Mouse (Mus musculus) adipocyte (in vitro differentiated cells): ENCODE results near the gene Fat3.

ENCODE experiments used
- DNase-seq: peaks from one replicate; pipeline ENCODE4 v3.0.0-alpha.2; 2016; ENCODE audit warnings: low spot score

The Fat3 gene

DNA sequence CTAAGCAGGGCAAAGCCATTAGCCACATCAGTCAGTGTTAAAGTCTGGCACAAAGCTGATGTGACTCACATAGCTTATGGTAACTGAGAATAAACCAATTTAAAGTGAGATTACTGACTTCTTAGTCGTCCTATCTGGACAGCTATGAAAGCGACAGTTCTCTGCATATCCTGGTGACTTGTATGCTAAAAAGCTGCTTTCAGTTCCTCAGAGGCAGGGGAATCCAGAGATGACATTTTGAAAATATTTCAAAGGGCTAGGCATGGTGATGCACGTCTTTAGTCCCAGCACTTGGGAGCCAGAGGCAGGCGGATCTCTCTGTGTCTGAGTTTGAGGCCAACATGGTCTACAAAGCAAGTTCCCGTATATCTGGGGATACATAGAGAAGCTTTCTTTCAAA is 272.2 kb downstream of the Fat3 start:
- no peak for DNase-seq

GRCm38 (mm10) chr9:16227398-16227797 is 273.7 kb downstream of the Fat3 start:
- DNase-seq = no peak

GRCm38 (mm10) chr9:16226545-16226944 is 274.5 kb downstream of the Fat3 start:
- no peak for DNase-seq

DNA sequence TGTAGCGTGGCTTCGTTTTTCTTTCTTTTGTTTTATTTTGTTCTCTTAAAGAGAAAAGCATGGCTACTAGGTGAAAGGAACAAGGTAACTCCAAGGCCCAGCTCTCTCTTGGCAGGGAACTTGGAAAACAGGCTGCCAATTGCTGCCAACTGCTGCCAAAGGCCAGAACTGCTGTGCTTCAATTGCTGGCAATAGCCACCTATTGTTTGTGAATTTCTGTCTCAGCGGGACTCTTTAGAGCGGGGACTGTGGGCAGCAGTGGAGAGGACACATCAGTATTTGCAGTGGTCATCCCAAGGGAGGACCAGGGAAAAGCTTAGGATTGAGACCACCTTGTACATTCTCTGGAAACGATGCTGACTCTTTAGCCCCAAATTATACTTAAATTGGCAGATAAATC is 279.2 kb downstream of the Fat3 start:
- DNase-seq = peak; percentile 72

DNA sequence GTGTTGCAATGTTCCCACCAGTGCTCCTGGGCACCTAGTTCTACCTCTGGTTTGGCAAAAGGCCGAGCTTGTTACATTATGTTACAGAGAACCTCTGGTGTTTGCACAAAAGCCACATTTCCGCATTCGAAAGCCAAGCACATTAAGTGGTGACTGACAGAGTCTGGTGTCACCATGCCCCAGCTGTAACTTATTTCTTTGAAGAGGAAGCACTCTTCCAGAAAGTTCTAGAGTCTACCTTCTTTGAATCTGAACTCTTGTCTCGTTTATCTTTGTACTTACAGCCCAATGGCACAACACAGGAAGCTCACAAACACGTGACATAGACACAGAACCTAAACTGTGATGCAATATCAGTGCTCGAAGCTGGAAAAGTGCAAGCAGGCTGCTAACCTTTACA is 284.9 kb downstream of the Fat3 start:
- DNase-seq = no peak

DNA sequence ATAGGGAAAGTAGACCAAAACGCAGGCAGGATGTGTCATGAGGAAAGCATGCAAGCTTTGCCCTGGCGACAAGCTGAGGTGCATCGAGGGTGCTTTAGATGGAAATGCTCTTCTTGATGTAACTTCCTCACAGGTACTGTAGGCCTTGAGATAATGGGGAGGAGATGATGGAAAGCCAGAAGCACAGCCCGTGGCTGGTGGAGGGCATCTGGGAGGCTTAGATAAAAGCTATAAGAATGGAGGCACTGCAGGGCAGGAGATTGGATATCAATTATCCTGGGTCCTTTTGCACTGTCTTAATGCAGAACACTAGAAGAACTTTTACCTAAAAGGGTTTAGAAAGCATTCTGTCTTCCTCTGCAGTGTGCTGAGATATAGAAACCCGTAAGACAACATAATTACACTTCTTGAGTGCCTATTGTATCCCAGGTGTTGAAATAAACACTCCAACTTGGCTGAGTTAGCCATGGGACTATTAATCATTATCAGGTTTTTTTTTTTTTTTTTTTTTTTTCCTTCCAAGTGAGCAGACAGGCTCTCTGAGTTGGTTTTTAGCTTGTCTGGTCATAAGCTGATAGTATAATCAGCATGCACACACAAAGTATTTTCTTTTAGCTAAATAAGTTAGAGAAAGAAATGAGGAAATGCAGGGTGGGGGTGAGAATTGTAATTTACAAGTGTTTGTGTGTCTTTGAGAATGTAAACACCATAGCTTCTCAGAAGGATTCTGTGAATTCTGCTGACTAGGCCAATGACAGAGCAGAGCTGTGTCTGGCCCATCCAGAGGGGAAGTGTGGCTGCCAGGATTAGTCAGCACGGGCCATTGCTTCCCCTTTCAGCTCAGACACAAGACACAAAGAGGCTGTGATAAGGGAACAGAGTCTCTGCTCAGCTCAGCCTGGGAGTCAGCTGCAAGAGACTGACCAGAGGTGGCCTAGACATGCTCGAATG is 286.1 kb downstream of the Fat3 start:
- DNase-seq = no peak

GRCm38 (mm10) chr9:16213324-16213723 is 287.8 kb downstream of the Fat3 start:
- DNase-seq = no peak

DNA sequence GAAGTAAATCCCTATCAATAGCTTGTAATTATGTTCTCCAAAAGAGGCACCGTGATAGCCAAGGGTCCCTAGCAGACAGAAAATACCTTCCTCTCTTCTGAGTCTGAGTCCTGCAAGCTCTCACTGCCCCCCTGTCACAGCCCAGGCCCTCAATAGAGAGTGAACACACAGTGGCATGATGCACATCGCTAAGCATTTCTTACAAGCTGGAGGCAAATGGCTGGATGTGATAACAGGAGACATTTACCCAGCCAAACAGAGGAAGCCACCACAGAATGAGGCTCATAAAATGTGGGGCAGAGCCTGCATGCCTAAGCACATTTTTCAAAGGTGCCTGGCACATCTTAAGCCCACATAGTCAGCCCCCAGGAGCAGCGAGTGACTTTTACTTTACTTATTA is 288.5 kb downstream of the Fat3 start:
- no peak for DNase-seq

- DNase-seq = no peak
Observed at GRCm38 (mm10) chr9:16212163-16212562, 288.9 kb downstream of the Fat3 start.

GRCm38 (mm10) chr9:16211468-16211867 is 289.6 kb downstream of the Fat3 start:
- DNase-seq = no peak

- DNase-seq = no peak
Observed at GRCm38 (mm10) chr9:16202296-16202695, 298.8 kb downstream of the Fat3 start.

GRCm38 (mm10) chr9:16200948-16201347 is 300.1 kb downstream of the Fat3 start:
- no peak for DNase-seq

GRCm38 (mm10) chr9:16186461-16186860 is 314.6 kb downstream of the Fat3 start:
- DNase-seq = no peak

GRCm38 (mm10) chr9:16169238-16169637 is 331.8 kb downstream of the Fat3 start:
- no peak for DNase-seq

GRCm38 (mm10) chr9:16168051-16168450 is 333.0 kb downstream of the Fat3 start:
- DNase-seq = peak; percentile 3

- no peak for DNase-seq
Observed at GRCm38 (mm10) chr9:16159366-16159765, 341.7 kb downstream of the Fat3 start.

DNA sequence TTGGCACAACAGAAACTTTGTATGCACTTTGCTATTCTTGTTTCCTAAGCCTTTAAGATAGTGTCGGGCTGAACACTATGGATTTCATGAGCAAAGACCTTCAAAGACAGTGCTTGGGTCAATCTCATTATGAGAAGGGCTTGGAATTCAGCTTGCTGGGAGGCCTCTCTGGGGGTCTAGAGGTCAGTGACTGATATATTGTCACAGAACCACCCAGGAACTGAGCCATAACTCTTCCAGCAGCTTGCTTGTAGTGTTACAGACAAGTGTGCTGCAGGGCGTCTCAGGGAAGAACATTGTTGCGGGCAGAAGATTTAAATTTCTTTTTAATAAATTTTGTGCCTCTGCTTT is 347.5 kb downstream of the Fat3 start:
- DNase-seq = no peak

DNA sequence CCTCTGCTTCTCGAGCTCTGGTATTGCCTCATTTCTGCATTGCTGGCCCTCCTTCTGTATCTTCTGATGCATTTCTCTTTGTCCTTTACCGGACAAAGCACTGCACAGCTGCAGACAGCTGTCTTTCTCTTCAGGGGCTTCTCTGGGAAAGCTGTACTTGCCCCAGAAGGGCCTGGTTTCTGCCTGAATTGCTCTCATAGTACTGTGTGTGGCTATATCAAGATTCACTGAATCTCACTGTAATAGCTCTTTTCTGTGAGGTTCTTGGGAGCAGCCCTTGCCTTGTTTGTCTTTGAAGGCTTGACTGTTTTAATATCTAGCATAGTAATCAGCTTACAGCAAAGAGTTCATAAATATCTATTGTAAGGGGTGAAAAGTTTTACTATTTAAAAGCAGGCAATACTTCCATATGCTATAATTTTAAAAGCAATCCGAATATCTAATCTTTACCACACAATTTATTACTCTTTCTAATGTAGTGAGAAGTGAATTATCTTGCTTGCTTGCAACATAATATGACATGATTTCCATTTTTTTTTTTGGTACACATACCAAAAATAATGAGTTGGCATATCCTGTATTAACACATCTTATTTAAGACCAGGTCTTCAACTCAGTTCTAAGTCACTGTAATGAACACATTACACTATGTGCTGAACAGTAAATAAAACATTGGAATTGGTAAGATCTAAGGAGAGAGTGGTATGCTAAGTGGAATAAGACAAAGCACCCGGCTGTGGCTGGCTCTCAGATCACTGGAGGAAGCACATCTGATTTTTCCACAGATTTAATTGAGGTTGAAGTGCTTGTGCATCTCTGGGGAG is 348.1 kb downstream of the Fat3 start:
- DNase-seq = no peak

GRCm38 (mm10) chr9:16150046-16150445 is 351.0 kb downstream of the Fat3 start:
- DNase-seq = no peak

DNA sequence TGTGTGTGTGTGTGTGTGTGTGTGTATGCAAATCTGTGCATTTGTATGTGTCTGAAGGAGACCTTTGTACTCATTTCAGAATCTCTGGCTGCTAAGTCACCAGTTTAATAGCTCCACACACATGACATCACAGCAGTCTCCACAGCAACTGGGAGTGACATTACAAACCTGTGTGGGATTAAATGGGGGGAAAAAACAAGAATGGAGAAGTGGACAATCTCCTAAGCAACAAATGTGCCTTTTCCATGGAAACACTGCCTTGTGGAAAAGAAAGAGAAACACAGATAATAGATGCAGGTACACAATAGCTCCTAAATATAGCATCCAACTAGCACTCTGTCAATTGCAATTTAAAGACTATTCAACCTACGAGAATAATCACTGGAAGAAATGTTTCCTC is 353.4 kb downstream of the Fat3 start:
- no peak for DNase-seq

DNA sequence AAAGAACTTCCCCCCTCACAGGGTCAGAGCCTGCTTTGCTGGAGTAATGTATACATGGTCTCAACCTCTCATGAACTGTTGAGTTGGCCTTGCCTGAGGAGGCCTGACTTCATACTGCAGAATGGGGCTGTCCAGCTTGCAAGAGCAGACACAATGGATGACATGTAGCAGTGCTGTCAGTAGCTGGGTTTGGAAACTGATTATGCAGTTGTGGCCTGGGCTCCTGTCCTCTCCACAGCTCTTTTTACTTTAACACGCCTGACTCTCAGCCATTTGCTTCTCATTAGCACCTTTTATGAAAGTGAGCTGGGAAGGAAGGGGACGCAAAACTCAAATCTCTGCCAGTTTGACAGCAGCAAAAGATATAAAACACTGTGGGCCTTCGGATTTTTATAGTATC is 356.4 kb downstream of the Fat3 start:
- DNase-seq = no peak

GRCm38 (mm10) chr9:16139300-16139699 is 361.8 kb downstream of the Fat3 start:
- DNase-seq = no peak

DNA sequence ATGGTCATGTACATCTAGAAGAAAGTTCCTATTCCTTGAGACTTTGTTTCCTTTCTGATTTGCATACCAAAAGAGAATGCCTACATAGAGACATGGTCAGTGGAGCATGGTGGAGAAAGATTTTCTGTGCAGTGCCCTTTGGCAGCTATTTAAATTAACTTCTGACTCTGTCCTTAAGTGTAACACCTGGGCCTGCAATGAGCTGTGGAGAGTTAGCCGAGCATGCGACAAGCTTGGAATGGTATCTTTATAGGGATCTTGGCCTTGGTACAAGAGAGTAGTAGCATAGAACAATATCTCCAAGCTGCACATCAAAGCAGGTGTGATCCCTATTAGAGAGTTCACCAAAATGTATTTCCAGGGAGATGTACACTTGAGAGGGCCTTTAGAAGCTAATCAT is 368.0 kb downstream of the Fat3 start:
- no peak for DNase-seq
